Mouse (Mus musculus): ENCODE results near the gene Gm20834.
"Not testable (repeated sequence)": the region's sequence is repeated elsewhere in the genome, so short reads cannot be mapped to it uniquely, and the experiment has no call there.

Gene Gm20834

GRCm38 (mm10) chrY:10324489-10324888 lies at the start of gene Gm20834:
Gene Gm20834, minus strand, starts transcription at chrY:10324589.
- not testable (repeated sequence) for DNase-seq (ENCODE audit: low spot score)

Data from embryo, embryonic 10.5 days (tissue).